Mouse (Mus musculus) stomach, postnatal 0 days (tissue): Measurements from ENCODE around the gene Erg.

Source experiments
- CTCF ChIP-seq: IDR thresholded peaks from 2 replicates; pipeline ENCODE4 v1.5.1; 2016; ENCODE audit warnings: antibody characterized with exemption, low read depth, mild to moderate bottlenecking, moderate library complexity
- EP300 ChIP-seq: optimal IDR thresholded peaks from 2 replicates; pipeline ENCODE3; 2016; ENCODE audit warnings: antibody characterized with exemption

DNA sequence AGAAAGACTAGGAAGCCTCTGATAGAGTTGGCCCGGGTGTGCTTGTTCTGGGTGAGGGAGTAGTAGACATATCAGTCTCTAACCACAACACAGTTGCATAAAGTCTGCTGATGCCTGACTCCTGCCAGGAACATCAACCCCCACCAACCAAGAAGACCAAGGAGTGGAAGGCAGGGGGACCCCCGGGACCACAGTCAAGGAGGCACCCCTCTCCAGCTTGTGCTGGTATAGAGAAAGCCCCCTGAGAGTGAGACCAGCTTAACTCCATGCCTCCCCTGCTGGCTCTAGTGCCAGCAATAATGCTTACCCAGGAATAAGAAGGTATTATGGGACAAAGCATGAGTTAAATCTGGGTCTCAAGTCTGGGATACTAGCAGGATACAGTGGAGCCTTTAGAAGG is 58.8 kb downstream of the Erg start:
- no peak for TF ChIP-seq CTCF
- TF ChIP-seq EP300 = no peak
